9 mouse cellular contexts compared by ENCODE assay signal in genomic region chr9:71895291-71895690, GRCm38 (mm10).
DNase-seq lines count a peak whose midpoint lies in the region; ATAC-seq lines count a peak whose summit lies in the region.
"Had no signal": no experiment of that assay in that cellular context is flagged by ENCODE, and none has a peak within 500 bp of the region (broad histone marks: within the 10 kb centered on the region; RNA-seq: fewer than 3 reads in every experiment).

No protein-coding gene starts in this region.

- H3K4me3 ChIP-seq in kidney, embryonic 16.5 days (ENCODE audit: low read length): peak overlapping the region; percentile 19
- H3K4me3 ChIP-seq in embryonic facial prominence, embryonic 11.5 days (ENCODE audit: low read depth, low read length): peak overlapping the region; percentile 53
- peak overlapping the region; percentile 37 for H3K4me3 ChIP-seq in hindbrain, embryonic 14.5 days (replicated peaks; ENCODE audit: low read length)
- H3K4me3 ChIP-seq in intestine, embryonic 16.5 days (ENCODE audit: low read length): no peak overlapping the region

- no peaks in the 10 kb centered on the region for H3K9me3 ChIP-seq in kidney, embryonic 16.5 days (ENCODE audit: low read length)
- H3K9me3 ChIP-seq in embryonic facial prominence, embryonic 11.5 days (replicated peaks; ENCODE audit: control insufficient read depth, low read length): no peaks in the 10 kb centered on the region
- H3K9me3 ChIP-seq in hindbrain, embryonic 14.5 days (ENCODE audit: control insufficient read depth, low read length): no peaks in the 10 kb centered on the region
- no peaks in the 10 kb centered on the region for H3K9me3 ChIP-seq in intestine, embryonic 16.5 days (ENCODE audit: control insufficient read depth, low read length)

- peaks cover 24% of the 10 kb centered on the region for H3K4me1 ChIP-seq in kidney, embryonic 16.5 days (ENCODE audit: insufficient read depth, low read length)
- no peaks in the 10 kb centered on the region for H3K4me1 ChIP-seq in embryonic facial prominence, embryonic 11.5 days (ENCODE audit: control insufficient read depth, insufficient read depth, low read length)
- H3K4me1 ChIP-seq in hindbrain, embryonic 14.5 days (replicated peaks; ENCODE audit: control insufficient read depth, insufficient read depth, low read length): peaks cover 40% of the 10 kb centered on the region
- H3K4me1 ChIP-seq in intestine, embryonic 16.5 days (ENCODE audit: control insufficient read depth, insufficient read depth, low read length): 0 out of 2 replicates have a peak, but pooled peaks cover 3% of the 10 kb centered on the region

- 29% methylated on average over 7 of the region's 7 CpGs for WGBS in kidney, embryonic 16.5 days
- 12% methylated on average over 7 of the region's 7 CpGs for WGBS in embryonic facial prominence, embryonic 11.5 days
- 7% methylated on average over 7 of the region's 7 CpGs for WGBS in hindbrain, embryonic 14.5 days
- WGBS in intestine, embryonic 16.5 days: 48% methylated on average over 7 of the region's 7 CpGs

- DNase-seq in kidney, postnatal 10 days: no peak
- peak; percentile 94 for DNase-seq in embryonic facial prominence, embryonic 11.5 days (ENCODE audit: low spot score)
- DNase-seq in hindbrain, embryonic 14.5 days (ENCODE audit: low spot score): peak; percentile 49
- DNase-seq in neural tube, embryonic 10.5 days (ENCODE audit: extremely low spot score, low spot score): peak; percentile 43
- DNase-seq in right cerebral cortex, adult 2 months (ENCODE audit: low spot score in 2 of 2): no peak
- no peak for DNase-seq in urinary bladder, postnatal 10 days (ENCODE audit: low spot score)
- DNase-seq: cerebellum, postnatal 10 days had no signal

- H3K4me2 ChIP-seq in kidney, embryonic 16.5 days (replicated peaks; ENCODE audit: low read depth, low read length): 0 out of 2 replicates have a peak overlapping the region, but pooled peaks have one; percentile 17
- H3K4me2 ChIP-seq in embryonic facial prominence, embryonic 11.5 days (ENCODE audit: low read depth, low read length): no peak overlapping the region
- H3K4me2 ChIP-seq in hindbrain, embryonic 14.5 days (replicated peaks): peak overlapping the region; percentile 55
- no peak overlapping the region for H3K4me2 ChIP-seq in intestine, embryonic 16.5 days (ENCODE audit: low read depth, low read length)

- H3K9ac ChIP-seq in kidney, embryonic 16.5 days (replicated peaks; ENCODE audit: low read length): no peak overlapping the region
- no peak overlapping the region for H3K9ac ChIP-seq in embryonic facial prominence, embryonic 11.5 days (replicated peaks; ENCODE audit: low read length)
- H3K9ac ChIP-seq in hindbrain, embryonic 14.5 days: peak overlapping the region; percentile 70
- H3K9ac ChIP-seq in intestine, embryonic 16.5 days (ENCODE audit: low read depth, low read length): no peak overlapping the region

- H3K27me3 ChIP-seq in kidney, embryonic 16.5 days (ENCODE audit: insufficient read depth, low read length): no peaks in the 10 kb centered on the region
- no peaks in the 10 kb centered on the region for H3K27me3 ChIP-seq in embryonic facial prominence, embryonic 11.5 days (ENCODE audit: control insufficient read depth, insufficient read depth, low read length)
- H3K27me3 ChIP-seq in hindbrain, embryonic 14.5 days (ENCODE audit: control insufficient read depth, insufficient read depth, low read length): no peaks in the 10 kb centered on the region
- H3K27me3 ChIP-seq in intestine, embryonic 16.5 days (replicated peaks; ENCODE audit: control insufficient read depth, insufficient read depth, low read length): no peaks in the 10 kb centered on the region

- no peak for ATAC-seq in kidney, embryonic 16.5 days (ENCODE audit: low FRiP score, low TSS enrichment)
- no peak for ATAC-seq in embryonic facial prominence, embryonic 11.5 days (replicated peaks; ENCODE audit: insufficient number of reproducible peaks, low FRiP score, low TSS enrichment, low read depth)
- no peak for ATAC-seq in hindbrain, embryonic 14.5 days (ENCODE audit: low FRiP score)
- no peak for ATAC-seq in intestine, embryonic 16.5 days

- no peaks in the 10 kb centered on the region for H3K36me3 ChIP-seq in kidney, embryonic 16.5 days (ENCODE audit: insufficient read depth, low read length)
- no peaks in the 10 kb centered on the region for H3K36me3 ChIP-seq in embryonic facial prominence, embryonic 11.5 days (replicated peaks; ENCODE audit: control insufficient read depth, insufficient read depth, low read depth, low read length)
- no peaks in the 10 kb centered on the region for H3K36me3 ChIP-seq in hindbrain, embryonic 14.5 days (replicated peaks; ENCODE audit: control insufficient read depth, insufficient read depth)
- H3K36me3 ChIP-seq in intestine, embryonic 16.5 days (ENCODE audit: control insufficient read depth, insufficient read depth, low read length): no peaks in the 10 kb centered on the region

- peak overlapping the region; percentile 19; the same call in 1 of the 2 replicates for H3K27ac ChIP-seq in kidney, embryonic 16.5 days (ENCODE audit: low read length)
- H3K27ac ChIP-seq in embryonic facial prominence, embryonic 11.5 days (replicated peaks; ENCODE audit: low read depth, low read length): no peak overlapping the region
- peak overlapping the region; percentile 84 for H3K27ac ChIP-seq in hindbrain, embryonic 14.5 days
- H3K27ac ChIP-seq in intestine, embryonic 16.5 days (ENCODE audit: low read length): no peak overlapping the region

Comparison
In these comparisons a context has a peak if more than half of its experiments do, and no peak if none do; other contexts are left out.
1. H3K27ac ChIP-seq: peak in kidney, embryonic 16.5 days (single experiment) and hindbrain, embryonic 14.5 days (single experiment); none in embryonic facial prominence, embryonic 11.5 days (single experiment) and intestine, embryonic 16.5 days (single experiment).
2. H3K4me2 ChIP-seq: peak in kidney, embryonic 16.5 days (single experiment) and hindbrain, embryonic 14.5 days (single experiment); none in embryonic facial prominence, embryonic 11.5 days (single experiment) and intestine, embryonic 16.5 days (single experiment).
3. DNase-seq: peak in embryonic facial prominence, embryonic 11.5 days (single experiment), hindbrain, embryonic 14.5 days (single experiment) and neural tube, embryonic 10.5 days (single experiment); none in kidney, postnatal 10 days (single experiment), right cerebral cortex, adult 2 months (0 of 2) and urinary bladder, postnatal 10 days (single experiment).